Comparison of ENCODE assay signal across 11 mouse cellular contexts in the genomic region with DNA sequence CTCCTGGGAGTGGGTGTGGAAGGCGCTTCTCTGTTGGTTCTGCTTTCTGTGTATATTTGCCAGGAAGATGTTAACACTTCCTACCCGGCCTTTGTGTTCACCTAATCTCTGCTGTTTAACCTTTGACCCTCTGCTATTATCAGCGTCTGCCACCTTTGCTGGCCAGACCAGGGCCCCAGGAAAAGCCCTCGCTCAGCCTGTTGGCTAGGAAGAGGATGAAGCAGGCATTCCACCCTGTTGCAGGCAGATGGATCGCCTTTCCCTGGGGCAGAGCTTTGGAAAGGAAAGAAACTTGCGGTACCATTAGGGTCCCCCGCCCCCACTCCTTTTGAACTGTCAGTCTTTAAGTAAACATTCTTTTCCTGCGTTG. TPM values are rescaled to one million over a fixed set of nuclear protein-coding genes. Genes with fewer than 3 reads are reported as not detected.
DNase-seq lines count a peak whose midpoint lies in the region; ATAC-seq and TF ChIP-seq lines count a peak whose summit lies in the region.
"Had no signal": no experiment of that assay in that cellular context is flagged by ENCODE, and none has a peak within 500 bp of the region (broad histone marks: within the 10 kb centered on the region; RNA-seq: fewer than 3 reads in every experiment).

No protein-coding gene starts in this region.

- no peak for TF ChIP-seq POLR2A in thymus, adult 2 months (IDR thresholded peaks at IDR 0.05; ENCODE audit: control insufficient read depth, extremely low read depth, insufficient read depth, low read length, poor library complexity)

- no peak overlapping the region for H3K9ac ChIP-seq in liver, embryonic 13.5 days
- H3K9ac ChIP-seq in stomach, postnatal 0 days (ENCODE audit: low read length) = peak overlapping the region; percentile 13; the same call in 1 of the 2 replicates
- H3K9ac ChIP-seq: hindbrain, embryonic 13.5 days had no signal

- H3K27ac ChIP-seq in heart, embryonic 10.5 days = peak overlapping the region; percentile 75
- peak overlapping the region; percentile 83 for H3K27ac ChIP-seq in thymus, adult 2 months (ENCODE audit: control insufficient read depth, insufficient read depth, low read length)
- 0 out of 2 replicates have a peak overlapping the region, but pooled peaks have one; percentile 66 for H3K27ac ChIP-seq in liver, embryonic 13.5 days
- H3K27ac ChIP-seq in stomach, postnatal 0 days (replicated peaks) = 0 out of 2 replicates have a peak overlapping the region, but pooled peaks have one; percentile 6
- H3K27ac ChIP-seq: hindbrain, embryonic 13.5 days had no signal

- no peak for TF ChIP-seq EP300 in stomach, postnatal 0 days (optimal IDR thresholded peaks at IDR 0.05)

- peaks cover 45% of the 10 kb centered on the region for H3K36me3 ChIP-seq in heart, embryonic 10.5 days
- H3K36me3 ChIP-seq in thymus, adult 2 months (ENCODE audit: control insufficient read depth, insufficient read depth, low read length) = no peaks in the 10 kb centered on the region
- H3K36me3 ChIP-seq in liver, embryonic 13.5 days = peaks cover 30% of the 10 kb centered on the region
- peaks cover 12% of the 10 kb centered on the region; the same call in 1 of the 2 replicates for H3K36me3 ChIP-seq in stomach, postnatal 0 days (ENCODE audit: control insufficient read depth, insufficient read depth, low read length)

- peak overlapping the region; percentile 35 for H3K4me2 ChIP-seq in liver, embryonic 13.5 days
- no peak overlapping the region for H3K4me2 ChIP-seq in stomach, postnatal 0 days (replicated peaks; ENCODE audit: low read depth)
- H3K4me2 ChIP-seq: hindbrain, embryonic 13.5 days had no signal

- no peaks in the 10 kb centered on the region for H3K9me3 ChIP-seq in heart, embryonic 10.5 days
- H3K9me3 ChIP-seq in liver, embryonic 13.5 days (replicated peaks) = no peaks in the 10 kb centered on the region
- H3K9me3 ChIP-seq in stomach, postnatal 0 days (ENCODE audit: control insufficient read depth, low read length) = no peaks in the 10 kb centered on the region
- H3K9me3 ChIP-seq: hindbrain, embryonic 13.5 days had no signal

- no peak for TF ChIP-seq CTCF in thymus, adult 2 months (IDR thresholded peaks at IDR 0.05; ENCODE audit: borderline replicate concordance, control insufficient read depth, extremely low read depth, insufficient read depth, low read length, poor library complexity)
- TF ChIP-seq CTCF in stomach, postnatal 0 days (IDR thresholded peaks at IDR 0.05; ENCODE audit: low read depth) = no peak

- H3K27me3 ChIP-seq in heart, embryonic 10.5 days (ENCODE audit: insufficient read depth, poor library complexity, severe bottlenecking) = peaks cover 34% of the 10 kb centered on the region; the same call in 1 of the 2 replicates
- H3K27me3 ChIP-seq in thymus, adult 2 months (ENCODE audit: control insufficient read depth, insufficient read depth, low read length) = no peaks in the 10 kb centered on the region
- no peaks in the 10 kb centered on the region for H3K27me3 ChIP-seq in liver, embryonic 13.5 days
- no peaks in the 10 kb centered on the region for H3K27me3 ChIP-seq in stomach, postnatal 0 days (ENCODE audit: control insufficient read depth, insufficient read depth, low read length)

- H3K4me1 ChIP-seq in heart, embryonic 10.5 days = peaks cover 75% of the 10 kb centered on the region
- peaks cover 52% of the 10 kb centered on the region for H3K4me1 ChIP-seq in thymus, adult 2 months (replicated peaks; ENCODE audit: control insufficient read depth, insufficient read depth, low read length)
- H3K4me1 ChIP-seq in liver, embryonic 13.5 days (replicated peaks) = peaks cover 61% of the 10 kb centered on the region
- no peaks in the 10 kb centered on the region for H3K4me1 ChIP-seq in stomach, postnatal 0 days (replicated peaks; ENCODE audit: control insufficient read depth, insufficient read depth)

- peak overlapping the region; percentile 20 for H3K4me3 ChIP-seq in heart, embryonic 10.5 days
- H3K4me3 ChIP-seq in thymus, adult 2 months (ENCODE audit: control insufficient read depth, insufficient read depth, low read length) = peak overlapping the region; percentile 45
- no peak overlapping the region for H3K4me3 ChIP-seq in liver, embryonic 13.5 days (replicated peaks)
- no peak overlapping the region for H3K4me3 ChIP-seq in stomach, postnatal 0 days (ENCODE audit: low read depth, low read length)
- H3K4me3 ChIP-seq: hindbrain, embryonic 13.5 days; myocyte had no signal

- WGBS in heart, embryonic 10.5 days = 3% methylated on average over 8 of the region's 8 CpGs
- WGBS in thymus, adult 2 months = 48% methylated on average over 8 of the region's 8 CpGs
- WGBS in liver, embryonic 13.5 days (ENCODE audit: insufficient replicate concordance) = 17% methylated on average over 8 of the region's 8 CpGs
- whole genome bisulfite sequencing in stomach, postnatal 0 days = 18% methylated on average over 7 of the region's 8 CpGs

- intact Hi-C loops in heart, postnatal 36 days (cut with DNase I) = loop anchor here (1.0 kb wide), 1 partner anchor 171 kb away; no protein-coding TSS in a partner anchor

- peak; percentile 87 for DNase-seq in heart, embryonic 10.5 days (ENCODE audit: low spot score)
- DNase-seq in heart, postnatal 36 days = no peak
- peak; percentile 24 for DNase-seq in thymus, adult 2 months
- DNase-seq in thymus, postnatal 0 days (ENCODE audit: low spot score) = no peak
- no peak for DNase-seq in liver, embryonic 13.5 days
- no peak for DNase-seq in stomach, postnatal 0 days (ENCODE audit: low spot score)
- no peak for DNase-seq in adrenal gland, adult 2 months
- DNase-seq in urinary bladder, postnatal 14 days (ENCODE audit: low spot score) = no peak
- DNase-seq: cerebellum, adult 18-20 months had no signal

- ATAC-seq in liver, embryonic 13.5 days (ENCODE audit: low read depth) = no peak
- ATAC-seq in stomach, postnatal 0 days (ENCODE audit: low FRiP score, low TSS enrichment) = peak; percentile 49; the same call in 1 of the 2 replicates

RNA-seq across cellular contexts. Expression of a gene that starts 15.2 kb away (rescaled TPM):
- polyA plus RNA-seq in heart, embryonic 10.5 days (2016; fragmentation: Nextera tagmentation; extraction: Ambion mirVana) = 32.5 and 35.0 TPM in 2 replicates
- total RNA-seq in heart, postnatal 36 days (2021) = 10 to 100 TPM; 17.6 to 21.5 TPM
- polyA plus RNA-seq in thymus, adult 2 months (2012; rRNA removed) = 11.9 and 14.6 TPM in 2 replicates
- polyA plus RNA-seq in thymus, postnatal 0 days (2015; fragmentation: Nextera tagmentation; extraction: Ambion mirVana) = 49.5 and 54.3 TPM in 2 replicates
- 19.9 and 21.5 TPM in 2 replicates for polyA plus RNA-seq in liver, embryonic 13.5 days (2015; fragmentation: Nextera tagmentation; extraction: Ambion mirVana)
- 28.8 and 30.4 TPM in 2 replicates for polyA plus RNA-seq in stomach, postnatal 0 days (2015; fragmentation: Nextera tagmentation; extraction: Ambion mirVana)
- total RNA-seq in adrenal gland, adult 2 months (2021) = 10 to 100 TPM; 29.0 to 38.0 TPM
- polyA plus RNA-seq in adrenal gland, adult 2 months (2012; rRNA removed) = 0.98 and 2.1 TPM in 2 replicates

RNA-seq across cellular contexts. Expression of a gene that starts 15.3 kb away (rescaled TPM):
- 19.2 and 19.4 TPM in 2 replicates for polyA plus RNA-seq in heart, embryonic 10.5 days (2016; fragmentation: Nextera tagmentation; extraction: Ambion mirVana)
- 10 to 100 TPM in 1 of 2 experiments, 1 to 10 TPM in 1; 9.8 to 11.4 TPM for total RNA-seq in heart, postnatal 36 days (2021)
- 6.7 and 6.8 TPM in 2 replicates for polyA plus RNA-seq in thymus, adult 2 months (2012; rRNA removed)
- 5.1 and 5.7 TPM in 2 replicates for polyA plus RNA-seq in thymus, postnatal 0 days (2015; fragmentation: Nextera tagmentation; extraction: Ambion mirVana)
- 6.7 and 7.1 TPM in 2 replicates for polyA plus RNA-seq in liver, embryonic 13.5 days (2015; fragmentation: Nextera tagmentation; extraction: Ambion mirVana)
- polyA plus RNA-seq in stomach, postnatal 0 days (2015; fragmentation: Nextera tagmentation; extraction: Ambion mirVana) = 6.0 and 6.1 TPM in 2 replicates
- total RNA-seq in adrenal gland, adult 2 months (2021) = 10 to 100 TPM; 10.3 to 14.9 TPM
- polyA plus RNA-seq in adrenal gland, adult 2 months (2012; rRNA removed) = 11.3 and 11.9 TPM in 2 replicates

Comparison
In these comparisons a context has a peak if more than half of its experiments do, and no peak if none do; other contexts are left out.
1. DNase-seq: peak in heart, embryonic 10.5 days (single experiment) and thymus, adult 2 months (single experiment); none in heart, postnatal 36 days (0 of 2), thymus, postnatal 0 days (single experiment), liver, embryonic 13.5 days (single experiment), stomach, postnatal 0 days (single experiment), adrenal gland, adult 2 months (single experiment) and urinary bladder, postnatal 14 days (single experiment).
2. H3K27ac ChIP-seq: peak in every context shown above with its lines; median percentile 83 in thymus, adult 2 months; 75 in heart, embryonic 10.5 days; 66 in liver, embryonic 13.5 days; 6 in stomach, postnatal 0 days.
3. H3K4me3 ChIP-seq: peak in heart, embryonic 10.5 days (single experiment) and thymus, adult 2 months (single experiment); none in liver, embryonic 13.5 days (single experiment) and stomach, postnatal 0 days (single experiment).